Mouse (Mus musculus) frontal cortex, adult 2 months (tissue): ENCODE results near the gene Atp2a3. TPM values are rescaled to one million over a fixed set of nuclear protein-coding genes. Genes with fewer than 3 reads are reported as not detected.

Experiments used
- DNase-seq, 2 experiments: peaks; one replicate each; pipeline ENCODE4 v3.0.0; 2022; ENCODE audit warnings: low spot score in 1 of 2; ENCODE audit errors: extremely low spot score in 1 of 2
- polyA plus RNA-seq: library from polyadenylated mRNA; depleted of rRNA; stranded (reverse); fragments of >200 nt; gene quantifications from 2 replicates; pipeline ENCODE4 v1.2.3, GENCODE M21; 2012

Gene Atp2a3
- polyA plus RNA-seq, 1 experiment = 5.9 TPM

DNA sequence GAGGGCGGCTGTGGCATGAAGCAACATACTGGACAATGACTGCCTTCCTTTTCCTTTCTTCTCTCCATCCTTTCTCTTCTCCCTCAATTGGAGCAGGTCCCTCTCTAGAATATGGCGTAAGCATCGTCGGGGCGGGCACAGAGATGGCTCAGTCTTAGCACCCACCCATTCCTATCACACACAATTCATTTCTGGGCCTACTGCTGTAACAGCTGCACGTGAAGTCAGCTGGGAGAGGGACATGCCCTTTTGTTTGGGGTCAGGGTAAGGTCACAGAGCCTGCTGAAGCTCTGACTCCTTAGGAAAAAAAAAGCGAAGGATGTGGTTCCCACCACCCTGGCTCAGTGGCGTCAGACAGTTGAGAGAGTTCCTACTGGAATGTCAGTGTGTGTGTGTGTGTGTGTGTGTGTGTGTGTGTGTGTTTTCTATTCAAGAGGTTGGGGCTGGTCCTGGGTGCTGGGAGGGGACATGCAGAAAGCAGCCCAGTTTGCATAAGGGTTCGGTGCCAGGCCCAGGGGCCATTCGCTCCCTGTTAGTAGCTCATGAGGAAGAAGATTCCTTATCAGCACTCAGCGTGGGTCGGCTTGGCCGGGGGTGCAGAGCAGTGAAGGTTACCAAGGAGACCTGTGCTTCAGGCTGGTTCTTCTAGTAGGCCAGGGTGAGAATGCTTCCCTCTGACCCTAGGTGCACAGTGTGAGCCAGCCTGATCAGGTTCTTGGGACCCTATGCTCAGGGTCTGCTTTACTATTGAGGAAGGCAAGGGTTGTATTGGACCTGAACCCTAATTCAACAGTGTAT is 36.8 kb downstream of the Atp2a3 start:
- DNase-seq = no peak

DNA sequence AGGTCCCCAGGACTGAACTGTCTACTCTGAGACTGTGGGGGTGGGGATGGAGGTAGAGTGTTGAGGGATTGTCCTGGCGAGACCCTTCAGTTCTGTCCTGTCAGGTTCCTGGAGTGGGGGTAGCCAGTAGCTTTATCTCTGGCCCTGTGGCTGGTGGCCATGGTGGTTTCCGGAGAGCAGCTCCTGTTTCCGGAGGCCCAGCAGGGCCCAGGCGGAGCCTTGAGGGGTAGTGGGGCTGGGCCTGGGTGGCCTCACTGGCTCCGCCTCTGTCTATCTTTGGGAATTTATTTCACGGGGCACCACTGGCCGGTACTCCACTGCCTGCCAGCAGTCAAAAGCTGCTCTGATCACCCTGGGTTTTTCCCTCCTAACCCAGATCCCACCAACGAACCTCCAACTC is 37.8 kb downstream of the Atp2a3 start, which contains the start of gene P2rx1:
Gene P2rx1 (plus strand): TSS at position 333 of the 400 bp plus-strand sequence.
- DNase-seq = no peak

DNA sequence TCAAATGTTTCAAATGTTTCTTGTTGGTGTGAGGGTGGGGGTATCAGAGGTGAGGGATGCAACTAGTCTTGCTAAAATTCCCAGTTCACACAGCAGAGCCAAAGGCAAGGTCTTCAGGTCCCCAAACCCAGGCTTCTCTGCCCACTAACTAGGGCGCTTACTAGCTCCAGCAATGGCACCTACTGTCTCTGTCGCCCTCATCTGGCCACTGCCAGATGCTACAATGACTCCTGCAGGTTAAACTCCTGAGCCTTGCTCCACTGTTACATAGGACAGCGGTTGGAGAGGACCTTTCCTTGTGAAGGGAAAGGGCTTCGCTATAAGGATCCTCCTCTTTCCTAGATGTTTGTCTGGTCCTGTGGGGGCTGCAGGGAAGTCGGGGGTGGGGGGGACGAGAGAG is 40.1 kb downstream of the Atp2a3 start:
- peak in 1 of 2 experiments; percentile 80 for DNase-seq

DNA sequence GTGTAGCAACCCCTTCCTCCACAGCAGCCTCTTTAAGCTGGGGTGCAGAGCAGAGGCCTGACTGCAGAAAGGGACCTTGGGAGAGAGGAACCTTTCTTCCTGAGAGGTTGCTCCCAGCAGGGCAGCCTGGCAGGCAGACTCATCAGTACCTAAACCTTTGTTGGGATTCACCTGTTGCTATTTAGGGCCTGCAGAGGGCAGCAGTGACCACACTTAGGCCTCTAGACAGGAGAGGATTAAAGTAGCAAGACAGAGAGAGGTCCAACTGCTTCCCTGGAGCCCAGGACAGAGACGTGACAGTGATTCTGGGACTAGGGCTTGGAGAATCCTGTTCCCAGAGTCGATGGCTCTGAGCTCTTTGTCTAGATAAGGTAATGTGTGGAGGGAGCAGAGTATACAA is 45.4 kb downstream of the Atp2a3 start:
- DNase-seq = peak in 1 of 2 experiments; percentile 63

DNA sequence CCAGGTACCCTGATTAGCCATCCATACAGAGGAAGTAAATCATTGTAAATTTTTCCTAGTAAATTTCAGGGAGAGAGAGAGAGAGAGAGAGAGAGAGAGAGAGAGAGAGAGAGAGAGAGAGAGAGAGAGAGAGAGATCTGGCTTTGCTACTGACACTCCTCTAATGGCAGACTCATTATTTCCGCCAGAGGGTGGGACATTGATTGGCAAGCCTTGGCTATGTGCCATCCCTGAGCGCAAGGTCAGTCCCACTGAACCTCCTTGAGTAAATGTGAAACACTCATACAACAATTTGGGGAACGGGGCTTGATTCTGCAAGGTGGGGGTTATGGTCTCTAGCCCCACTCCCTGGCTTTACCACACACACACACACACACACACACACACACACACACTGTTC is 46.1 kb downstream of the Atp2a3 start:
- no peak for DNase-seq

DNA sequence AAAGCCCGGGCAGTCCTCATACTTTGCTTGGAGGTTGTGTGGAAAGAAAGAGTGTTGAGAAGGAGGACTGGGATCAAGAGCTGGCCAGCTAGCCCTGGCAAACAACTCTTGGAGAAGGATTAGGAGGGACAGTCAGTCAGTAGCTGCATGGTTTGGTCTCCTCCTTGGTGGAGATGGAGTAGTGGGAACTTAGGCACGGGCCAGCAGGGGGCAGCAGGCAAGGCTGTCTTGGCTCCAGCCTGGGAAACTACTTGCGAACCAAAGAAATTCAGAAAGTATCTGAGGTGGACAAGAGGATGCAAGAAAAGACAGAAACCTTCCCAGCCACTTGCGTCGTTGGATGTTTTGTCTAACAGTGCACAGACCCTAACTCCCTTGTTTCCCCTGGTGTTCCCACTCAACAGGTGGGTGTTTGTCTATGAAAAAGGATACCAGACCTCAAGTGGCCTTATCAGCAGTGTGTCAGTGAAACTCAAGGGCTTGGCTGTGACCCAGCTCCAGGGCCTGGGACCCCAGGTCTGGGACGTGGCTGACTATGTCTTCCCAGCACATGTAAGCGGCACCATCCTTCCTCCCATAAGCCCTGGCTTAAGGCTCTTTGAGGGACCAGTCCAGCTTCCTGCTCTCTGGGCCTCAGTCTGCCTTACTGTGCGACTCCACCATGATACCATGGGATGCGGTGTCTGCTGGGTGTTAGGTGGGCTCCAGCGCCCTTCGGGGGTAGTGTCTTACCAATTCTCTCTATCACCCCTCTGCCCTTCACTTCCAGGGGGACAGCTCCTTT is 46.9 kb downstream of the Atp2a3 start:
- peak in 1 of 2 experiments; percentile 66 for DNase-seq

DNA sequence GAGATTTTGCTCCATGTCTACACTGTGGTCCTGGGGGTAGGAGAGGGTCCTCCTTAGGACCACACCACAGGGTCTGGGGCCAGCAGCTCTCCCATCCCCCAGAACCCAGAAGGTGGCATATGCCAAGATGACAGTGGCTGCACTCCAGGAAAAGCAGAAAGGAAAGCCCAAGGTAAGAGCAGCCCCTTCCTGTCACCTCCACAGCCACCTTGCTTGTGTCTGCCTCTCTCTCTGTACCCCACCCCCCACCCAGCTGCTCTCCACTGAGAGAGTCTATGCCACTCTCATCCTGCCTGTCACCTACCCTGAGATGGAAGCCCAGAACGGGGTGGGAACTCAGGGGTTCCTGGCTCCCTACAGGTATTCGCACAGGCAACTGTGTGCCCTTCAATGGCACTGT is 47.9 kb downstream of the Atp2a3 start:
- no peak for DNase-seq

DNA sequence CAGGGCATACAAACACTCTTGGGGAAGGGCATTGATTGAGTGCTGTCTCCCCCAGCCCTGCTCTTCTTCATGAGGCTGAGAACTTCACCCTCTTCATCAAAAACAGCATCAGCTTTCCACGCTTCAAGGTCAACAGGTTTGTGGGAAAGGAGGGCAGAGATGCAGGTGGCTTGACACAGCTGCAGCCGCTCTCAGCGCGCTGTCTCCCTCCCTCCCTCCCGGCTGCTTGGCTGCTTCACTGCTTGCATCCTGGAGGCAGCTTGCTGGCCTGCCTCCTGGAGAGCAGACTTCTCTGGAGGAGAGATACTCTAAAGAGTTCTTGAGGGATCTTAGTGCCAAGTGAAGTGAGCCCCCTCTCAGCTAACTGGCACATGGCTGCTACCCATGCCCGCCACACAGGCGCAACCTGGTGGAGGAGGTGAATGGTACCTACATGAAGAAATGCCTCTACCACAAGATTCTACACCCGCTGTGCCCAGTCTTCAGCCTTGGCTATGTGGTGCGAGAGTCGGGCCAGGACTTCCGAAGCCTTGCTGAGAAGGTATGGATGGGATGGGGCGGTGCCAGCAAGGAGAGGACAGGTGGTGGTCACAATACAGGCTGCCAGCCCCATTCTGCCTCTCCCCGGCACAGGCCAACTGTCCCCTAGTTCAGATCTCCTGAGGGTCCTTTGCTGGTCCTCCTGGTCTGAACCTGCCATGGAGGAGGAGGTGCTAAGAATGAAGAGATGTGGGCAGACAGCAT is 48.7 kb downstream of the Atp2a3 start:
- DNase-seq = peak in 1 of 2 experiments; percentile 17

DNA sequence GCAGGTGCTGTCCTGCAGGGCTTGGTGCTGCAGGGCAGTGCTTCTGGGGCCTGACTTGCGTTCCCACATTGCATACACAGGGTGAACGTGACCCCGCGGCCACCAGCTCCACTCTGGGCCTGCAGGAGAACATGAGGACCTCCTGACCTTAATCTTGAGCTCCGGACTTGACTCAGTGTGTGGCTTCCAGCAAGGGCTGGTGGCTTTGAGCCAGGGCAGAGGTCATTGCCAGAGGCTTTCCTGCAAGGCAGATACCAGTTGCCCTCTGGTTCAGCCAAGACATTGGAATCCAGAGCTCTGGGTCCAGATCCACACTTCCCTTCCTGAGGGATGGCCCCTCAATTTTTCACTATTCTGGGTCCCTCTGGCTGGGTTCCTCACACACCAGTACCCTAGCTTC is 53.0 kb downstream of the Atp2a3 start:
- DNase-seq = no peak

DNA sequence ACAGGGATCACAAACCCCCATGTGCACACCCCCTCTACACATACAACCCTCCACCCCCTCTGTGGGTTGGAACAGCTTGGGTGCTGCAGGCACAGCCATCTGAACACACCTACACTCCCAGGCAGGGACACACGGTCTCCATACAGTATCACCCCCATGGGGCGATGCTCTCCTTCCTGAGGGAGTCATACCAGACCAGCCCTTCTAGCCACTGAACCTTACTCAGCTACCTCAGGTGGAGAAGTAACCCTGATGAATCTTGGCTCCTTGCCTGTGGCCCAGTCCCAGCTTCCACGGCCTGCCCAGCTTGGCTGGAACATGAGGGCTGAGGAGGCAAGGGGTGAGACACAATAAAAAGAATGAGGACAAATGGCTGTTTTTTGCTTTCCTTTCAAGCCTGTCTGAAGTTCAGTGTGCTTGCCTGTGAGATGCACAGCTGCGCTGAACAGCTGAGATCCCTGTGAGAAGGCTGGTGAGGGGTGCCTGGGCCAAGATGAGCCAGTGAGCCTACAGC is 53.9 kb downstream of the Atp2a3 start:
- peak in 1 of 2 experiments; percentile 66 for DNase-seq

DNA sequence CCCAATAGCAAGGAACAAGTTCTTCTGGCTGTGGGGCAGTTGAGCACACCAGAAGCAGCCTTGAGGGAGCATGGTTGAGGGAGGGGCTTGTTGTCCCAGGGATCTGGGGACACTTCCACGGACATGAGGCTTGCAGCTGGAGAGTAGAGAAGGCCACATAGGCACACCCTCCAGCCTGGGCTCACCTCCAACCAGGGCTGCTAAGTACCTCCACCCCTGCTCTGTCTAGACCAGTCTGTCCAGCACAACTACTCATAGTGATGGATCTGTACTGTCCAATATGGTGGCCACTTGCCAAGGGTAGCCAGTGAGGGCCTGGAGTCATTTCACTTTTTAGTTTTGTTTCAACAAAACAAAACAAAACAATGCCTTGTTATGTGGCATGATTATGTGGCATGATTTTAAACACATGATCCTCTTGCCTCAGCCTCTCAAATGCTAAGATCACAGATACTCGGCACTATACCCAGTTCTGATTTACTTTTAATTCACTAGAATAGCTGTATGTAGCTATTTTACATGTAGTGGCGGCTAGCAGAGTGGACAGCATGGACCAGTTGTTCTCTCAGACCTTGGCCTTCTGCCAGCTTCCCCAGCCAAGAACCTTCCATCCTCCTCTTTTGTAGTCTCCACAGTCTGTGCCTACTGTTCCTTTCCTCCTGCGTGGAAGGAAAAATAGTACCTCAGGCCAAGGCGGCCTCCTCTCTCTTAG is 54.6 kb downstream of the Atp2a3 start:
- peak in 1 of 2 experiments; percentile 58 for DNase-seq

DNA sequence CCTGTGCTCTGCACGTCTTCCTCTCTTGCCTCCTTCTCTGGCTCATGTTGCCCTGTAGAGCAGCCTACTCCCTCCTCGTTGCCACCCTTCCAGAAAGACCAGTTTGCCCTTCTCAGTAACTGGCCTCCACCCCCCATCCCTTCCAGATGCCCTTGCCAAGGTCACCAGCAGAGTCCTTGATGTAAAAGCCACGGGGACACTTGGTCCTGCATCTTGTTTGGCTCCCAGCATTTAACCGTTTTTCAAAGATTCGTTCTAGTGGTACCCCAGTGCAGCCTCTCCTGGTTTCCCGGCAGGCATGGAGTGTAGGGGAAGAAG is 55.1 kb downstream of the Atp2a3 start:
- no peak for DNase-seq

DNA sequence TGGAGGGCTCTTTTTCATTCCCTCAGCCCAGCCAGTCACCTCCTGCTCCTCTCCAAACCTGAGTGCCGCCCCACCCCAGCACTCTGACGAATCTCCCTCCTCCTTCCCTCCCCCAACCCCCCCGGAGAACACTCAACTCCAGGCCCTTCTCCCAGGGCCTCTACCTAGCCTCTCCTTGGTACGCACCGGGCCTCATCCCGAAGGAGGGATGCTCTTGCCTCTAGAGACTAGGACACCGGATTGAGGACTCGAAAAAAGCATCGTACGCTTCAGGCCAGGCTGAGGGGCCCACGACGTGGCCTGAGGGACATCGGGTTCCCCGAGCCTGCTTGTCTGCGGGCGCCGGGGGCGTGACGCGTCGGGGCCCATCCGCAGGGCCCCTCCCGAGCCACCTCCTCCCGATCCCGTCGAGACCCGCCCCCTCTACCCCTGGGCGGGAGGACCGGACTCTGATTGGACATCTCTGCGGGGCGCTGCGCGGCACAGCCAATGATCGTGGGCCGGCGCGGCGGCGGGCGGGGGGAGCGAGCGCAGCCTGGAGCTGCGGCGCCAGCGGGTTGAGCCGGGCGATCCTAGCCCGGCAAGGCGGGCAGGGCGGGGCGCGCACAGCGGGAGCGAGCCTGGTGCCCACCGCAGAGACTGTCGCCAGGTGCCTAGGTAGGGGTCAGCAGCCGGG is 57.6 kb downstream of the Atp2a3 start, which contains the start of gene Camkk1:
Gene Camkk1 (plus strand): TSS at position 538 of the 676 bp plus-strand sequence.
- peak; percentile 86 to 95 for DNase-seq

DNA sequence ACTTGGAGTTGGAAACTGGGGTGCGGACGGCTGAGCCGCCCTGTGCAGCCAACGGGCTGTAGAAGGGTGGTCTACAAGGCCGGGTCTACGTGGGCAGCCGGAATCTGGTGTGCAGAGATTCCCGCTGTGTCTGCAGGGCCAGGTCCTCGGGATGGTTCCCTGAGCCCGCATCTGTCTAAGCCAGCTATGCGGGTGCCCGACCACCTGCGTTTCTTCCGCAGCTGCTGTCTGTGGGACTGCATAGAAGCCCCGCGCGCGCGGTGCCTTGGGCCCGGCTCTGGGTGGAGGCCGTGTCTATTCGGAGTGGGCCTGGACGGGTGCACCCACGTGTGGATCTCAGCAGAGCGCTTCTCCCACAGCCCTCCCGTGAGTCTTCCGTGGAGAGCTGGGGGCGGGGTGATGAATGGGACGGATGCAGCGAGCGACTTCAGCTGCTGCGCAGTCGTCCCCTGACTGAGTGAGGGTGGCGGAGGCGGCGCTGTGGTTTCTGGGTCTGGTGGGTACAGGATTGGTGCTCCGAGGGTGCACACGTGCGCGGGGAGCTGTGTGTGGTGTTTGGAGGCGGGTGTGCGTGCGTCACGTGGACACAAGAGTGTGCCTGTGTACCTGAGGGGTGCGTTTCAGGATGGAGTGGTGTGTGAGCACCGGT is 58.3 kb downstream of the Atp2a3 start:
- DNase-seq = peak; percentile 67 to 84

DNA sequence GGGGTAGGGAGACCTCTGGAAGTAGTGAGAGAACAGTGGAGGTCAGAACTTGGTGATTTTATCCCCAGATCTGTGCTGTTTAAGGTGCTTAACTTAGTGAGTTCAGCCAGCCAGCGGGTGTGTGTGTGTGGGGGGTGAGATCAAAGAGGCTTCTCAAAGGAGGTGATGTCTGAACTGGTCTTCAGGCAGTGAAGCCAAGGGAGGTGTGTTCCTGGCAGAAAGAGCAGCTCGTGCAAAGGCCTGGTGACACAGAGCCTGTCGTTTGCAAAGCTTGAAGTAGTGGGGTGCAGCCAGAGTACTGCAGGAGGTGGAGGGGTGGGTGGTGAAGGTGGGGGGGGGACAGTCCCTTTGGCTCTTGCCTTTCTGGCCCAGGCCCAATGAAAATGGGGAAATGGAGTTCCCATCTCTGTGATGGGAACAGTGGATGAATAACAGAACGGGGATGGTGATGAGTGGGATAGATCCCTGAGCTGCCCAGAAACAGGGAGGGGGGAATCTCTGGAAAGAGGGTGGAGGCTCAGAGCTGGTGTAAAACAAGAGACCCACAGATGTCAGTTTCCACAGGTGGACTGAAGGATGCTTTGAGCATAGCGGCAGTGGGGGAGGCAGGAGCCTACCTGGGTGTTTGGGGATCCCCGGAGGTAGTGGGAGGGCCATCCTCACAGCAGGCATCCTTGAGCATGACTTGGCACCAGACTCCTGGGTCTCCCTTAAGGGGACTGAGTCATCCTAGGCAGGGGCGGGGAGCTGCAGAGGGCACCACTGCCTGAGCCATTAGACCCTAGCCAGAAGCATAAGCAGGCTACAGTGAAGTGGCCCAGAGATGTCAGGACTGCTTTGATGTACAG is 60.2 kb downstream of the Atp2a3 start:
- DNase-seq = peak in 1 of 2 experiments; percentile 63

DNA sequence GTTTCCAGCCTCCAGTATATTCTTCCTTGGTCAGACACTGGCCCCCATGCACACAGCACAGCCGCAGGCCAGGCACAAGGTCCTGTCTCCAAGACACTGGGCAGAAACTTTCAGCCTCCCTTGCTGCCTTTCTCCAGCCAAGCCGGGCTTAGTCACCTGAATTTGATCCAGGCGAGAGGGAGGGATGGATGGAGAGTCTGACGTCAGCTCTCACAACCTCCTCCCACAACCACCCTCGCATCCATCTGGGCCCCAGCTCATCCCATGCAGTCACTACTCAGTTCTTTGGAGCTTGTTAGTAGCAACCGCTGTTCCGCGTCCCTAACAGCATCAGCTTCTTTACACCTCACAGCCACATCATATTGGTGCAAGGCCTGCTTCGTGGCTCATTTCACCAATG is 62.1 kb downstream of the Atp2a3 start:
- DNase-seq = peak; percentile 91 to 94

DNA sequence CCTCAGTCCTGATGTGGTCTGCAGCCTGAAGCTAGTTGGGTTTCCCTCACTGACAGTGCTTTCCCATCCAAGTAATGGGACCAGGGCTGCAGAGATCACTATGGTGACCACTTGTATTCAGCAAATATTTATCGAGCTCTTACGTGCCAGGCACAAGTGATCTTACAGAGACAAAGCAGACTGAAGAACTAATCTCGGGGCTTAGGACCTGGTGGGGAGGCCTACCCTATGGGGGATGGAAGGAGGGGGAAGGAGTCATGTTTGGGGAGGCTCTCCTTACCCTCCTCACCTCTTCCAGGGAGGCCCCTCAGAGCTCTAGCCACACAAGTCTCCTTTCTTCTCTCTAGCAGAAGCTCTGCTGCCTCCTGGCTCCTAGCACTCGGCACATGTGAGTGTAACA is 62.9 kb downstream of the Atp2a3 start:
- DNase-seq = no peak

DNA sequence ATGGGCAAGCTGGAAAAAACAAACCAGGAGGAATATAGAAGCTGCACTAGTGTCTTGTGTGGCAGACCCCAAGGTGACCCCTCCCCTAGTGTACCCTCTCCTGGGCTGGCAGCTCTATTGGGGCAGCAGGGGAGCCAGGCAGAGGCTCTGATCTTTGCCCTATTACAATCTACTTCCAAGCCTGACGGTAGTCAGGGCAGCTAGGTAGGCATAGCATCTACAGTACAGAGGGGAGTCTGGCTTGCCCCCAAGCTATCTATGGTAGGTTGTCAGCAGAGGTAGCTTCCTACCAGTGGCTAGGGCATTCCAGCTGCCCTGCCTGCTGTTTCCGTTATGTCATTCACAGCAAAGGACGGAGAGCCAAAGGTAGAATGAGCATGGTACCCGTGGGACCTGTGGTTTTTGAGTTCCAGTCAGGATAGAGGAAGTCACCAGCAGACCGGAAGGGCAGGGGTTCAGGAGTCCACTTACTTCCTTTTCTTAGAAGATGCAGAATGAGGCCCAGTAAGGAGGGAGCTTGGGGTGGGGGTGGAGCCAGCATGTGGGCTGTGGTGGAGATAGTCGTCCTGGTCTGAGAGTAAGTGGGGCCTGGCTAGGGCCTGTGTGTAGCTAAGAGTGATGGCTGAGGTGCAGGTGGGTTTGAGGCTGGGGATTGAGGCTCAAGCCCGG is 63.4 kb downstream of the Atp2a3 start:
- DNase-seq = no peak
